Mouse (Mus musculus) left cerebral cortex, adult 8-10 months (tissue): ENCODE data around the gene Prkag1. TPM values are rescaled to one million over a fixed set of nuclear protein-coding genes. Genes with fewer than 3 reads are reported as not detected.

Experiments
- DNase-seq, 2 experiments: peaks; one replicate each; pipeline ENCODE4 v3.0.0; 2022; ENCODE audit warnings: low spot score in 2 of 2
- total RNA-seq, 4 experiments: library from RNA; stranded (reverse); gene quantifications; 2 replicates each; pipeline ENCODE4 v1.2.4; 2022

Gene Prkag1
- total RNA-seq, 4 experiments from 2014 or later = 47.4 to 60.9 (median 53.2) TPM

- no peak for DNase-seq
Measured at GRCm38 (mm10) chr15:98772511-98773211, 58.7 kb downstream of the Prkag1 start.

GRCm38 (mm10) chr15:98771813-98772425 lies 59.4 kb downstream of the Prkag1 start:
- DNase-seq = no peak

DNA sequence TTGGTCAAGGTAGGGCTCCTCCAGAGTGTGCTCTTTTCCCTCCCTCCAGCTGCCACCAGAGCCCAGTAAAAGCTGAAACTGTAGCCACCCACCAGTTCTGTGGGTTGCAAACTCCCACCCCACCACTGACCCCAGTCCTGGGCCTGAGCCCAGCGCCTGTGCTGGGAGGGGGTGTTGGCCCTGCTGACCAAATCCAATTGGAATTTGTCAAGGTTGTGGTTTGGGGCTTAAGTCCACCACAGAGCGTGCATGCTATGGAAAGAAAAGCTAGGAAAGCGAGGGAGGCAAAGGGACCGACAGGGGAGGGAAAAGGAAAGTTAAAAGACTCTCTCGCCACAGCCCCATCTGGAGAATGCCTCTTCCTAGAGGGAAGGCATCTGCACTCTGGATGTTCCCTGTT lies 63.1 kb downstream of the Prkag1 start:
- no peak for DNase-seq

DNA sequence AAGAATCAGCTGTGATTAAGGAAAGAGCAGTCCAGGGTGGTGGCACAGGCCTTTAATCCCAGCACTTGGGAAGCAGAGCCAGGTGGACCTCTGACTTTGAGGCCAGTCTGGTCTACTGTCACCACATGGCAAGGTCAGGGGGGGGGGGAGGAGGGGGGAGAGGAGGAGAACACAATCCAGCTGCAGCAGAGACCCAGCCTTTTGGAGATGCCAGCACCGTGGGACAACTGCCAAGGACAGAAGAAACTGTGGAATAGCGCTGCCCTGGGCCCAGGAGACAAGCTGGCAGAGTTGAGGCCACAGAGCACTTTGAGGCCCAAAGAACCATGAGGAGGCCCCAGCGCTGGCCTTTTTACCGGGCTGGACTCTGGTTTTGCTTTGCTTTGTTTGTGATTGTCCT lies 65.4 kb downstream of the Prkag1 start:
- no peak for DNase-seq

Other genes starting within 250 kb of the Prkag1 start
- 10 to 100 TPM; 39.7 to 46.1 (median 41.2) TPM for gene Adcy6, start 221.4 kb downstream of the Prkag1 start, total RNA-seq
- 100 to 1,000 TPM; 212 to 229 (median 221) TPM for gene Cacnb3, start 200.7 kb downstream of the Prkag1 start, total RNA-seq
- gene Ddx23, start 168.6 kb downstream of the Prkag1 start, total RNA-seq = 10 to 100 TPM; 77.3 to 95.7 (median 87.1) TPM
- 10 to 100 TPM; 15.6 to 22.9 (median 20.5) TPM for gene Rnd1, start 154.1 kb downstream of the Prkag1 start, total RNA-seq
- gene Ccdc65, start 123.3 kb downstream of the Prkag1 start, total RNA-seq = 10 to 100 TPM in 3 of 4 experiments, 1 to 10 TPM in 1; 8.6 to 12.7 (median 11.6) TPM
- gene Fkbp11, start 103.3 kb downstream of the Prkag1 start, total RNA-seq = 1 to 10 TPM; 1.1 to 2.3 (median 2.0) TPM
- gene Arf3, start 68.3 kb downstream of the Prkag1 start, total RNA-seq = 100 to 1,000 TPM; 721 to 844 (median 792) TPM
- 1 to 10 TPM in 2 of 4 experiments, under 1 TPM in 2; 0.41 to 1.8 (median 1.1) TPM for gene Wnt10b, start 53.4 kb downstream of the Prkag1 start, total RNA-seq
- gene Wnt1, start 41.7 kb downstream of the Prkag1 start, total RNA-seq = under 1 TPM in 1 of 4 experiments, not detected in 3; 0.26 TPM
- gene Ddn, start 22.0 kb downstream of the Prkag1 start, total RNA-seq = 100 to 1,000 TPM; 692 to 784 (median 734) TPM
- 10 to 100 TPM; 65.4 to 88.7 (median 76.5) TPM for gene Kmt2d, start 39.7 kb upstream of the Prkag1 start, total RNA-seq
- 10 to 100 TPM in 2 of 4 experiments, 1 to 10 TPM in 2; 8.4 to 10.9 (median 10.2) TPM for gene Rhebl1, start 63.0 kb upstream of the Prkag1 start, total RNA-seq
- gene Dhh, start 67.0 kb upstream of the Prkag1 start, total RNA-seq = under 1 TPM in 3 of 4 experiments, not detected in 1; 0.12 to 0.39 (median 0.13) TPM
- 10 to 100 TPM; 13.7 to 17.9 (median 14.7) TPM for gene Lmbr1l, start 86.7 kb upstream of the Prkag1 start, total RNA-seq
- 100 to 1,000 TPM; 560 to 600 (median 569) TPM for gene Tuba1b, start 103.0 kb upstream of the Prkag1 start, total RNA-seq
- not detected for gene Gm49450, start 122.0 kb upstream of the Prkag1 start, total RNA-seq
- 100 to 1,000 TPM; 904 to 960 (median 945) TPM for gene Tuba1a, start 122.2 kb upstream of the Prkag1 start, total RNA-seq
- gene Tuba1c, start 198.4 kb upstream of the Prkag1 start, total RNA-seq = 10 to 100 TPM; 41.1 to 59.7 (median 56.5) TPM
- gene Prph, start 223.7 kb upstream of the Prkag1 start, total RNA-seq = 1 to 10 TPM in 3 of 4 experiments, under 1 TPM in 1; 0.73 to 1.5 (median 1.2) TPM
- gene Troap, start 243.1 kb upstream of the Prkag1 start, total RNA-seq = under 1 TPM in 2 of 4 experiments, not detected in 2; 0.74 to 0.95 TPM